Mouse (Mus musculus): ENCODE data around the gene Cdh4.

Gene Cdh4

DNA sequence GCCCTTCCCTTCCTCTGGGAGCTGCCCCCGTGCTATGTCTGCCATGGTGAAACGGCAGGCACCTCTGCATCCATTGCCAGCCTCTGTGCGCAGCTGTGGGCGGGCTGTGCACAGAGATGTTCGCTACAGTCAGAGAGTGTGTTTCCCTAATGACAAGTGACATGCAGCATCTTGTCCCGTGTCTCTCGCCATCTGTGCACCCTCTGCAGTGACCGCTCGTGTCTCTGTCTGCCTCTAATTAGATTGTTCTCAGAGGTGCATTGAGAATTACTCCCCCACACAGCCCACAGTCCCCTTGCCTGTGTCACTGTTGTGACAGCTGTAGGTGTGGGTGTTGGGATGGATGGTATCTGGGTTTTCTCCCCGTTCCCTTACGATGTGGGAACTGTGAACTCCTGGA is 410.6 kb downstream of the Cdh4 start:
- DNase-seq (ENCODE audit: low read depth, low spot score) = no peak

DNA sequence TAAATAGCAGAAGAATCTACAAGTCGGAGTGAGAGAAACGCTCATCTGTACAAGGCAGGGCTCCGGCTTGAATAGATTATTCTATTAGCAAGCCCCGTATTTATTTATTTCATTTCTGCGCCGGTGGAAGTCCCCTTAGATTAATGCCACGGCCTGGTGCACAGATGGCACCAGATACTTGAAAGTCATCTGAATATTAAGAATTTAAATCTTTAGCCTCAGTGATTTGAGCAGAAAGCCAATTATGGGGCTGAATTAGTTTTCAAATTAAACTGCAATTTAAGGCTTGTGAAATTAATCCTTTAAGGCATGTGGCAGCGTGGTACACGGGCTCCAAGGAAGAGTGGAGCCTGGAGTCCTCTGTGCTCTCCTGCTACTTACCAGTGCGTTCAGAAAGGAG is 411.7 kb downstream of the Cdh4 start:
- no peak for DNase-seq (ENCODE audit: low read depth, low spot score)

GRCm38 (mm10) chr2:179857086-179857485 is 414.9 kb downstream of the Cdh4 start:
- DNase-seq (ENCODE audit: low read depth, low spot score) = no peak

DNA sequence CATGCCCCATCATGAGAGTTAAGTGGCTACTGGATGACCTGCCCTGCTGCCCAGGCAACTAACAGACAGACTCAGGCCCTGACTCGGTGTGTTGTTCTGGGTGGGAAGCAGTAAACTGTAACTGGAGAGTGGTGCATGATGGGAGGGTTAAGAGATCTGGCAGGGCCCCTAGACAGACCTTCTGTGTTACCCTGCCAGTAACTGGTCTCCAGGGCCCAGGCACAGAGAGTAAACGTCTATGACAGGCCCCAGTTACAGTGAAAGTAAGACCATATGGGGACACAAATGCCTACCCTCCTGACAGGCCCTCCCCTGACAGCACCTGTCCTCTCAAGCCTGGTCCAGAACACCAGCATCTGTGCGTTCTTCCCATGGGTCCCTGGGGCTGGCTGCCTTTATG is 420.4 kb downstream of the Cdh4 start:
- no peak for DNase-seq (ENCODE audit: low read depth, low spot score)

DNA sequence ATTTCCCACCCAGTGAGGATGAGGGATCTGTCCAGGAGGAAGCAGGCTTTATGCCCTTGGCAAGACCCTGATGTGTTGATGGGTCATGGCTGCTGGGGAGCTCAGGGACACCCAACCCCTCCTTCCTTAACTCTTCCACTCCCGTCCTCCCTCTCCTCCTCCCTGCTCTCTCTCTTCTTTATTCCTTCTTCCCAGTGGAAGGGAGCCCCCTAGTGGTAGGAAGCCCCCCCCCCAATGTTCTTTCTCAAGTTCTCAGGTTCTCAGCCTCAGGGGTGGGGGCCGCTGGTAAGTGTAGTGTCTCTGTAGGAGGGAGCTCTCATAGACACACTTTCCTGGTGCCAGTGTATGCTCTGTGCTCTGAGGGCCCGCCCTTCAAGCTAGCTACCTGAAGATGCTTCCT is 421.0 kb downstream of the Cdh4 start:
- peak; percentile 29 for DNase-seq (ENCODE audit: low read depth, low spot score)

GRCm38 (mm10) chr2:179865097-179865496 is 422.9 kb downstream of the Cdh4 start:
- DNase-seq (ENCODE audit: low read depth, low spot score) = no peak

DNA sequence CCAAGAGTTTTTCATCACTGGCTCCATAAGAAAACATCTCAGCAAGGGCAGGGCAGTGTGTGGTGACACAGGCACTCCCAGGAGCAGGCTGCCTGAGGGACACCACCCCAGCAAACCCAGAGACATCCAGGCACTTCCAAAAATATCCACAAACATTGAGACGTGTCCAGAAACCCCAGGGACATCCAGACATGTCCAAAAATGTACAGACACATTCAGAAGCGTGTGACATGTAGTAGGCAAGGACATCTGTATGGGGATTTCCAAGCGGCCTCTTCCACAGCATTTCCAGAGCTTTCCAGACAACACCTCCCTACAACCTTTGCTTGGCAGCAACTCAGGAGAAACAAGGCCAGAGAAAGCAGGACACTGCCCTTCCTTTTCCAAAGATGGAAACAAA is 425.4 kb downstream of the Cdh4 start:
- no peak for DNase-seq (ENCODE audit: low read depth, low spot score)

DNA sequence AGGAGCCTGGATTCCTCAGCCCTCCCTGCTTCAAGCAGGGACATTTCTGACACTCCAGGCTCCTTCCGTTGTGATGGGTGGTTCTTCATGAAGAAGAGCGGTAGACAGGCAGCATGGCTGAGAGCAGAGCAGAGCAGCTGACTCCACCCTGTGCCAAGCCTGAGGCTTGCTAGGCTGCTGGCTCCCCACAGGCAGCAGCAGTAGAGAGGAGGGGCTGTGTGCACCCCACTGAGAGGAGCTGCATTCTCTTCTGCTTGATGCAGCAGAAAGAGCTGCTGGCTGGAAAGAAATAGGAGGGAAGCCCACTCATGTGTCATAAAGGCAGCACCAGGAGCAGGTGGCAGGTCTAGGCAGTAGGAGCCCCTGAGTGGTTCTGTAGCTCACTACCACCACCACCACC is 427.6 kb downstream of the Cdh4 start:
- DNase-seq (ENCODE audit: low read depth, low spot score) = no peak

GRCm38 (mm10) chr2:179872724-179873123 is 430.5 kb downstream of the Cdh4 start:
- peak; percentile 16 for DNase-seq (ENCODE audit: low read depth, low spot score)

- DNase-seq (ENCODE audit: low read depth, low spot score) = peak; percentile 38
These were observed 431.1 kb downstream of the Cdh4 start for GRCm38 (mm10) chr2:179873315-179873714.

- DNase-seq (ENCODE audit: low read depth, low spot score) = peak; percentile 66
These were observed 432.9 kb downstream of the Cdh4 start for GRCm38 (mm10) chr2:179875147-179875546.

DNA sequence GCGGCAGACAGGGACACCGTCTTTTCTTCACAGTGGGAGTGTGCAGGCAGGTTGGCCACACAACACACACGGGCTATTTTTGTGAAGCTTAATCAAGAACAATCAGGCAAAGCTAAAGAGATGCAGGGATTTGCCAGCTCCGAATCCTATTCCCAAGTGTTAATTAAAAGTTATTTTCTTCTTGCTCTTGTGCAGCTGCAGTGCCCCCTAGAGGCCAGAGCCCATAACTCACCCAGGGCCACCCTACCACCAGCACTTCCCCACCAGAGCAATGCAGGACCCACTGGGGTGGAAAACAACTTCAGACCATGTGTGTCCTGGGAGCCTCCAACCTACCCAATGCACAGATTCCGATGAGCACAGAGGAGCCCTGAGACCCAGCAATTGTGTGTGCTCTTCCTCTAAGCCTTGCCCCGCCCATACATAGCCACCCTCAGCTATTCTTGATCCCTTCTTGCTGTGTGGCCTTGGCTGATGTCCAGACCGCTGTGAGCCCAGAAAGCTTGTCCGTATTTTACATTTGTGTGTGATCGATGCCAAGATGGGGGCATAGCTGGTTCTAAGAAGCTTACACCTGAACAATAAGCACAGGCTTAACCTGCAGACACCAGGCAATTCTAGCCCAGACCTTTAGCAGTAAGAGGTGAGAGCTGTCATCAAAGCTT is 435.5 kb downstream of the Cdh4 start:
- DNase-seq (ENCODE audit: low read depth, low spot score) = peak; percentile 47

- peak; percentile 19 for DNase-seq (ENCODE audit: low read depth, low spot score)
These were observed 442.3 kb downstream of the Cdh4 start for GRCm38 (mm10) chr2:179884561-179884960.

- no peak for DNase-seq (ENCODE audit: low read depth, low spot score)
These were observed 448.8 kb downstream of the Cdh4 start for GRCm38 (mm10) chr2:179891048-179891447.

- no peak for DNase-seq (ENCODE audit: low read depth, low spot score)
These were observed 454.7 kb downstream of the Cdh4 start for GRCm38 (mm10) chr2:179896949-179897348.

DNA sequence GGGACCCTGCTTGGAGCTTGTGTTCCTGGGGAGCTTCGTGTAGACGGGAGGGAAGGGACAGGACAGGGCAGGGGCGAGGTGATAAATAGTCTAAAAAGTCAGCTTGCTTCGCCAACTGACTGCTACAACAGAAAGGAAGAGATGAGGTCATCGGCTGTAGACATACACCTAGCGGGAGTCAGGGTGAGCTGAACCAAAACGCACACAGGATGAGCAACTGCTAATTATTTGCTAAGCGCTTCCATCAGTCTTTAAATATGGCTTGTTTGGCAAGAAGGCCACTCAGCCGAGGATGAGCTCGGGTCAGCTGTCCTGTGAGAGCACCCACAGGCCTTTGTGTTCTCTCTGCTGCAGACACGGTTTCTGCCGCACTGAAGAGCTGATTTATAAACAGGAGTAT is 470.7 kb downstream of the Cdh4 start:
- DNase-seq (ENCODE audit: low read depth, low spot score) = no peak

- no peak for DNase-seq (ENCODE audit: low read depth, low spot score)
These were observed 471.1 kb downstream of the Cdh4 start for GRCm38 (mm10) chr2:179913349-179913748.

GRCm38 (mm10) chr2:179914246-179914645 is 472.0 kb downstream of the Cdh4 start:
- no peak for DNase-seq (ENCODE audit: low read depth, low spot score)

DNA sequence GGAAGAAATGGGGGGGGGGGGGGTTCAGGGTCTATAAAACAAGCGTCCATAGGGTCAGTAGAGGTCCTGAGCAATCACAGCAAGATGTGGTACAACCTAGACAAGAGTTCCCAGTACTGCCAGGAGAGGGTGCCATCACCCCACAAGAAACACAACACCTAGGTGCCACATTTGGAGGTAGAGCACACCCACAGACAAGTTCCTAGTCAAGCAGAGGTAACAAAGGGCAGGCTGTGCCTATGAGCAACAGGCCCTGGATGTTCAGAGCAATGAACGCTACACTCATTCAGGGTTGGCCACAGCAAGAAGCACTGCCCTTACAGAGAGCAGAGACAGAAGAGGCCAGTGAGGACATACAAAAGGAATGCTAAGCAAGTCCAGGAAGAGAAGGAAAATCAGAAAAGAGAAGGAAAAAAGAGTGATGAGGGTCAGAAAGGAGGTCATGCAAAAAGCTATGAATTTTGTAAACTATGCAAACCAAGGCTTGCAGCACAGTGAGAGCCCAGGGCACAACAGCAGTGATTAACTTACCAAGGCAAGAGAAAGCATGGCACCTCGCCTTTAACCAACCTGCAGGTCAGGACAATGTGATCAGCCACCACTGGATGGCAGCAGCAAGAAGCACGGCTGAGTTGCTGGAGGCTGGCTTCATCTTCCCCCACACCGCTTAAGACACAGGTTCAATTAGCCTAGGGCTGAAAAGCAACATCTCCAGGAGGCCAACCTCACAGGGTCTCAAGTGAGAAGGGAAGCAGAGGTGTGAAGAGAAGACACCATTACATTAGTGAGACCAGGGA is 474.8 kb downstream of the Cdh4 start:
- DNase-seq (ENCODE audit: low read depth, low spot score) = peak; percentile 79

DNA sequence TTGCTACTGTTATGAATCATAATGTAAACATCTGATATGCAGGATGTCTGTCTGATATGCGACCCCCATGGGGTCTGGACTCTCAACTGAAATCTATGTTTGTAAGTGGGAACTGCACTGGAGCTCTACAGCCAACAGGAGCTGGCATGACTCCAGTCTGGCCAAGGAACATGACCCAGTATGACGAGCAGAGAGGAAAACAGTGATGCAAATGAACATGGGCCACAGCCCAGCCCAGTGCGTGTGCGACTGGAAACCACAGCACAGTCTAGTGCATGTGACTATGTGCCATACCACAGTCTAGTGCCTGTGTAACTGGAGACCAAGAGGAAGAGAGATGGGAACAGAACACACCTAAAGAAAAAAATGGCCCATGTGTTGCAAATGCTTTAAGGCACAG is 477.8 kb downstream of the Cdh4 start:
- DNase-seq (ENCODE audit: low read depth, low spot score) = no peak

DNA sequence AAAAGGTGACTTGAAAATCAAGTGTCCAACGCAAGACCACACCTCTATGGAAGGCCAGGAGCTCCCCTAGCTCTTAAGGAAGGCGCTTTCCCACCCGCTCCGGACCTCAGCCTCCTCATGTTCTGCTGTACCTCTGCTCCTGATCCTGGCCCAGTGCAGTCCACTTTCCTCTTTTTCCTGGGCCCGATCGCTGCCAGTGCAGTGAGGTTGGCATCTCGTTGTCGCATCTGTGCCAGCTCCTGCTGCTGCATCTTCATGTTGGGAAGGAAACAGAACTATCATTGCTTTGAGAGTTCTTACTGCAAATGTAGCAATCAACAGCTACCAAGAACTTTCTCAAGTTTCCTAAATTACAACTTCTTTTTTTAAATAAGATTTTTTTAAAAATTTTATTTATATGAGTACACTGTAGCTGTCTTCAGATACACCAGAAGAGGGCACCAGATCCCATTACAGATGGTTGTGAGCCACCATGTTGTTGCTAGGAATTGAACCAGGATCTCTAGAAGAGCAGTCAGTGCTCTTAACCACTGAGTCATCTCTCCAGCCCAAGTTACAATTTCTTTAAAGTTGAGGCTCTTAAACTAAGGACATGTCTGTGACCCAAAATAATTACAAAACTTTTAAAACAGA is 478.9 kb downstream of the Cdh4 start:
- no peak for DNase-seq (ENCODE audit: low read depth, low spot score)

DNA sequence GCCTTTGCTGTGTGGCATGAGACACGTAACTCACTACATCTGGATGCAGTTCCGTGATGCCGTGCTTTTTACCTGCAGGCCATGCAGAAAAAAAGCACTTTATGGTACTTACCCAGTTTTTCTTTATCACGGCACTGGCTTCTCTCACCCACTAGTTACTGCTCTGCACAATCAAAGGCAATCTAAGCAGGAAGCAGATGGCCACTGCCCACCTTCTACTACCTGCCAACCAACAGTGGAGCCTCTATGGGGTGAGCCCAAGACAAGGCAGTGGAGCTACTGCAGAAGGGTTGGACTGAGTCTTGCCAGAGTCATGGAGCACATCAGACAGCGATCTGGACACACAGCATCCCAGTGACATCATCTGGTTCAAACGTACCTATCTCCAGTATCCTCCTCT is 481.8 kb downstream of the Cdh4 start:
- DNase-seq (ENCODE audit: low read depth, low spot score) = no peak

GRCm38 (mm10) chr2:179929166-179929565 is 486.9 kb downstream of the Cdh4 start:
- DNase-seq (ENCODE audit: low read depth, low spot score) = no peak

Measured in A20 (cell line).